Mouse (Mus musculus) cerebellum, adult 2 months (tissue): Measurements from ENCODE around the gene Tmem135.

Source experiments
- CTCF ChIP-seq: fragments of 200-500 bp; IDR thresholded peaks from 2 replicates; pipeline ENCODE4 v1.5.1; 2011; ENCODE audit warnings: low read depth, mild to moderate bottlenecking, control low read depth, low read length, moderate library complexity, borderline replicate concordance; ENCODE audit not compliant: insufficient read depth
- POLR2A ChIP-seq: fragments of 200-500 bp; IDR thresholded peaks from 2 replicates; pipeline ENCODE4 v1.6.1; 2011; ENCODE audit warnings: low read length, control low read depth, borderline replicate concordance; ENCODE audit not compliant: insufficient read depth

- TF ChIP-seq CTCF: no peak
- TF ChIP-seq POLR2A: no peak
These were observed 229.6 kb downstream of the Tmem135 start for GRCm38 (mm10) chr7:89174430-89174829.
